Mouse (Mus musculus) c-Kit-negative CD71-positive TER-119-positive erythroid progenitor cells, embryonic 14.5 days (primary cell): Measurements from ENCODE around the gene Gm3411.
"Not testable (repeated sequence)": the region's sequence is repeated elsewhere in the genome, so short reads cannot be mapped to it uniquely, and the experiment has no call there.

Experiments
- DNase-seq: peaks from one replicate; pipeline ENCODE4 v3.0.0-alpha.2; 2013; ENCODE audit warnings: low read depth, low spot score

The Gm3411 gene

GRCm38 (mm10) chr14:6286931-6287715 is at the start of gene Gm3411:
Gene Gm3411, minus strand, starts transcription at chr14:6287250.
- DNase-seq, result not testable (repeated sequence)

- not testable (repeated sequence) for DNase-seq
Observed at GRCm38 (mm10) chr14:6304743-6305142, 17.7 kb upstream of the Gm3411 start, which contains the start of gene Gm21103. Gene Gm21103, minus strand, starts transcription at chr14:6304843.

- DNase-seq, result not testable (repeated sequence)
Observed at GRCm38 (mm10) chr14:6219192-6219591, 67.9 kb downstream of the Gm3411 start, which contains the start of gene Gm21560. Gene Gm21560, minus strand, starts transcription at chr14:6219292.
